Mouse (Mus musculus): Measurements from ENCODE around the gene Taok3.

GRCm38 (mm10) chr5:117268749-117269148 is 148.8 kb downstream of the Taok3 start:
- no peak for TF ChIP-seq CTCF (conservative IDR thresholded peaks at IDR 0.05; ENCODE audit: insufficient read depth, insufficient read length, low read depth, low read length)
- TF ChIP-seq POLR2A (IDR thresholded peaks at IDR 0.05; ENCODE audit: low read depth, low read length): no peak

Measured in kidney, adult 2 months (tissue).